Mouse (Mus musculus): Measurements from ENCODE around the gene Usp33. TPM values are rescaled to one million over a fixed set of nuclear protein-coding genes. Genes with fewer than 3 reads are reported as not detected.
"Not testable (repeated sequence)": the region's sequence is repeated elsewhere in the genome, so short reads cannot be mapped to it uniquely, and the experiment has no call there.

The Usp33 gene
- 10 to 100 TPM; 91.9 to 92.1 TPM for total RNA-seq (2021)
- long read RNA-seq, experiment 1, full-length matches to known transcripts = 8 of 13 reads
- long read RNA-seq, experiment 1, partial matches to known transcripts = 3 of 13 reads
- long read RNA-seq, experiment 1, other reads (novel, unspliced or antisense) = 2 of 13 reads
- long read RNA-seq, experiment 2, full-length matches to known transcripts = 18 of 41 reads
- long read RNA-seq, experiment 2, partial matches to known transcripts = 10 of 41 reads
- long read RNA-seq, experiment 2, other reads (novel, unspliced or antisense) = 13 of 41 reads

- DNase-seq (ENCODE audit: low spot score in 2 of 2) = peak; percentile 91 to 93
Measured at GRCm38 (mm10) chr3:152345732-152346632, at the start of gene Usp33. Gene Usp33 (plus strand): TSS chr3:152346478.

DNA sequence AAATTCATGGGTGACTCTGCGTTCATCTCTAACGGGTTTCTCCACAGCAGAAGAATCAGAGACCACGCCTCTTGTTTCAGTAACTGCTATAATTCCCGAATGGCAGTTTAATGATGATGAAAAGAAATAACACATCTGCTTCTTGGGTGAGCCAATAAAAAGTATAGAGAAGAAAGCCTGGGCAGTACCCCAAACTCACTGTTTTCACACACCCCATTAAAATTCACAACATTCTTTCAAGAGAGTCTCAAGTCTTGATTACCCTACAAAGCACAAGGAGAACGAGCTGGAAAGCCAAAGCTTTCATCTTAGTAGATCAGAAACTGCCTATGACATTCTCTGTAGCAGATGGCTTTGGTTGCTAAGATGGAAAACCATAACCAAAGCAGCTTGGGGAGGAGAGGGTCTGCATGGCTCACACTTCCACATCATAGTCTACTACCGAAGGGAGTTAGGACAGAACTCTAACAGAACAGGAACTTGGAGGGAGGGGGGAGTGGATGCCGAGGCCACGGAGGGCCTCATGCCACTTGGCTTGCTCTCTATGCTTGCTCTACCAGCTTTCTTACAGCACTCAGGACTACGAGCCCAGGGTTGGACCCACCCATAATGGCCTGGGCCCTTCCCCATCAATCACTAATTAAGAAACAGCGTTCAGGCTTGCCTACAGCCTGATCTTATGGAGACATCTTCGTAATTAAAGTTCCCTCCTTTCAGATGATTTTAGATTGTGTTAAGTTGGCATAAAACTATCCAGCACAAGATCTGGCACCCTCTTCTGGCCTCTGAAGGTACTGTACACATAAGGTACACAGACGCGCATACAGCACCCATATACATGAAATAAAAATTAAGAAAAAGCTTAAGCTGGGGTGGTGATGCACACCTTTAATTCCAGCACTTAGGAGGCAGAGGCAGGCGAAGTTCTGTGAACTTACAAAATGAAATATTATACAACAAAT, 45.6 kb upstream of the Usp33 start:
- no peak for DNase-seq (ENCODE audit: low spot score in 2 of 2)

GRCm38 (mm10) chr3:152302991-152303390, 43.3 kb upstream of the Usp33 start:
- no peak for DNase-seq (ENCODE audit: low spot score in 2 of 2)

DNA sequence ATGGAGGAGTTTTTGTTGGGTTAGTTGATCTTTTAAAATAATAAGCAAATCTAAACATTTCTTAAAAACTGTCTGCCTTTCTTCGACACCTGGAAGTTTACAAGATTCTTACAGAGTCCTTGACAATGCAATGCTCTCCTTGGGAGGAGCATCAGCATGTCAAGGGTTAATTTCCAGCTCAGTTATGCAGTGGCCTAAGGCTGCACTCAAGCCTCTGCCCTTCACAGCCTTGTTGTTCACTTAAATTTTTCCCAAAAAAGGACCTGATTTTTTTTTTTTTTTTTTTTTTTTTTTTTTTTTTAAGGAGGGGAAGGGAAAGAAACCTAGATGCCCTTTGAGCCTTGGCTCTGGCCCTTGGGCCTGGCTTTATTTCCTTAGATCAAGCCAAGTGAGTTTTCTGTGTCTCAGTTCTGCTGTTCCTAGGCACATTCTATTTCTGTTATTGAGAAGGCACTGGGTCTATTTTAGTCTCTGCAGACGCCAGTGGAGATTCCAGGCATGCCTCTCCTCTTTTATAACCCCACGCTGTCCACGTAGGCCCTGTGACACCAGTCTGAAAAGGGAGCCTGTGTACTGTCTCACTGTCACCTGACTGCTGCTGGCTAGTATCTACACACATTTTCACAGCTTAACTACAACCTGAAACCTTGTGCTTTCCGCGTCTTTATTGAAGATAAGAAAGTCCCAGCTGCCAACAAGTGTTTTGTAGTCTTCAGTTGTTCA, 42.0 kb upstream of the Usp33 start:
- DNase-seq (ENCODE audit: low spot score in 2 of 2) = no peak

DNA sequence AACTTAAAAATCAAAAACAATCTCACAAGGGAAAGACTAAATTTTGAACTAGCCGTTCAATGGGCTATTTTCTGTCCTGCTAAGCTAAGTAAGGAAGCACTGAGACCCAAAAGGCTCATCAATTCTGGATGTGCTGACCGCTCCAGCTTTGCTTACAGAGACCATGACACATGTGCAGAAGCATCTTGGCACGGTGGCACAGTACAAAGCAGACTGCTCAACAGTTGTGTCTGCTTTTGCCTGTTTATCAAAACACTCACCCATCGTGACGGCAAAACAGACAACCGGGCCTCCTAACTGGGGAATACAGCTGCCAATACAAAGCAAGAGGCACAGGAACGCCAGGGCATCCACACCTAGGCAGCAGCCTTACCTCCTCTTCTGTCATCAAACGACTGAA, 41.2 kb upstream of the Usp33 start:
- no peak for DNase-seq (ENCODE audit: low spot score in 2 of 2)

GRCm38 (mm10) chr3:152305971-152306370, 40.3 kb upstream of the Usp33 start:
- no peak for DNase-seq (ENCODE audit: low spot score in 2 of 2)

- no peak for DNase-seq (ENCODE audit: low spot score in 2 of 2)
Measured at GRCm38 (mm10) chr3:152308485-152309249, 37.6 kb upstream of the Usp33 start.

- DNase-seq (ENCODE audit: low spot score in 2 of 2) = no peak
Measured at GRCm38 (mm10) chr3:152309250-152309645, 37.0 kb upstream of the Usp33 start.

DNA sequence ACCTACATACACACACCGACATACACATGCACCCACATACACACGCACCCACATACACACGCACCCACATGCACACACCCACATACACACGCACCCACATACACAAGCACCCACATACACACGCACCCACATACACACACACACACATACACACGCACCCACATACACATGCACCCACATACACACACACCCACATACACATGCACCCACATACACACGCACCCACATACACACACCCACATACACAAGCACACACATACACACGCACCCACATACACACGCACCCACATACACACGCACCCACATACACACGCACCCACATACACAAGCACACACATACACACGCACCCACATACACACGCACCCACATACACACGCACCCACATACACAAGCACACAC, 31.6 kb upstream of the Usp33 start:
- not testable (repeated sequence) for DNase-seq (ENCODE audit: low spot score in 2 of 2)

- DNase-seq (ENCODE audit: low spot score in 2 of 2) = peak; percentile 29 to 68
Measured at GRCm38 (mm10) chr3:152315613-152316012, 30.7 kb upstream of the Usp33 start.

DNA sequence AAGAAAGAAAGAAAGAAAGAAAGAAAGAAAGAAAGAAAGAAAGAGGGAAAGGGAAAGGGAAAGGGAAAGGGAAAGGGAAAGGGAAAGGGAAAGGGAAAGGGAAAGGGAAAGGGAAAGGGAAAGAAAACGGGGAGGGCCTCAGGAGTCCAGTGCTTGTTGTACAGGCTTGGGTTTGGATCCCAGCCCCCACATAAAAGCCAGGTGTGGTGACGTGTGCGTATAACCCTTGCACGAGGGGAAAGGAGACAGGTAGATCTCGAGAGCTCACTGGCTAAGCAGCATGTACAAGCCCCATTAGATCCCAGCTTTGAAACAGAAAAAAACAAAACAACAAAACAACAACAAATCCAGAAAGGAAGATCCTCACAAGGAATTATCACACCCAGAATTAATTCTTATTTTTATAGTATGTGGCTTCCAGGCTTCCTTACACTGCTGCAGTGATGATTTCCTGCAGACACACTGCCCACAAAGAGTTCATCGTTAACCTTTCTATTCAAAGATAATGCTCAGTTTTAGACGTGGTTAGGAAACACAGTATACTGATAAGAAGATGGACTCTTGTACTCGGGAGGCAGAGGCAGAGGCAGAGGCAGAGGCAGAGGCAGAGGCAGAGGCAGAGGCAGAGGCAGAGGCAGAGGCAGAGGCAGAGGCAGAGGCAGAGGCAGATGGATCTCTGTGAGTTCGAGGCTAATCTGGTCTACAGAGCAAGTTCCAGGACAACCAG, 29.7 kb upstream of the Usp33 start:
- DNase-seq (ENCODE audit: low spot score in 2 of 2) = not testable (repeated sequence)

DNA sequence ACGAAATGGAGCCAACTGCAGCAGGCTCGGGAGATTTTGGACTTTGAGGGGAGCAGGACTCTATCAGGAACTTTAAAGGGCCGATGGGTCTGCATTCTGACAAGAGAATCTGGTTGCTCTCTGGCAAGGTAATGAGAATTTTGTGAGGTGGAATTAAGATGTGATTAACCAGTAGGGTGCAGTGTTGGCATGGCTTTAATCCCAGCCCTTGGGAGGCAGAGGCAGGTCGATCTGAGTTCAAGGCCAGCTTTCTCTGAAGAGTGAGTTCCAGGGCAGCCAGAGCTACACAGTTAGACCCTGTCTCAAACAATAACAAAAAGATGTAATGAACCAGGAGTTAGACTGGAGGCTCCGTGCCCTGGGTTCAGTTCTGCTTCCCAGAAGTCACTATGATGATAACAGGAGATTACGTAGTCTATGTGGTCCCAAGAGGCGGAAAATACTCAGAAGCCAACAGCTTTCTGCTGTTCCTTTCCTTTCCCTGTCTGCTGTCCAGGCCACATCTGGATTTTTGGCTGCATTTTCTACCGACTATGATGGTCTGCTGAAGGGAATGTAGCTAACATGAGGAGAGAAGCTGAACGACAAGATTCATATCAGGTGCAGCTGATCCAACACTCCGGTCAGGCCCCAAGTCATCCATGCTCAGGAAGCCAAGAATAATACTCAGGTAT, 25.2 kb upstream of the Usp33 start:
- DNase-seq (ENCODE audit: low spot score in 2 of 2) = no peak

DNA sequence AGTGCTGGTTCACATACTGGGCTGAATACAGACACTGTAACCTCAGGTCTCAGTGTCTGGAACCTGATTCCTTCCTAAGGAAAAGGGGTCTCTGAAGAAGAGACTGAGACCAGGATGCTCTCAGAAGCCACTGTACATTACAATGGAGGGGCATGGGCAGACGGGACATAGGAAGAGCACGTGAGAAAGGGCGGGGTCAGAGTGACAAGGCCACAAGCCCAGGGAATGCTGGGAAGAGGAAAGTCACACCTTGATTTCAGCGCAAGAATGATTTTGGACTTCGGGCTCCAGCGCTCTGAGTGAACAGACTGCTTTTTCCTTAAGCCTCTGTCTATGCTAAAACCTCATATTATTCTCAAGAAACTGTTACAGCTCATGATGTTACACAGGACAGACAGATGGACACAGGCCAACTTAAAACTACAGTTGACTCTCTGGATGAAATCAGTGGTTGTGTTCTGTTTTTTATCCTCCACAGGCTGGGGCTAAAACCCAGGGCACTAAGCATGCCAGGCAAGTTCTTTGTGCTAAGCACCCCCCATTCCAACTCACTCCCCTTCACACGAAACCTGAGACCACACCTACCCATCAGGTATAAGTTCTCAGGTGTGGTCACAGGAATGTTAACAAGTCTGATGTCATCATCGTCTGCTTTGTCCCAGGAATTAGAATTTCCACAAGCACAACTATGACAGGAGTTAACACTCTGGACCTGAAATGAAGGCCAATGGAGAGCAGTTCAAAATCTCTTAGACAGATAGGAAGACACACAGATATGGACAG, 24.3 kb upstream of the Usp33 start:
- no peak for DNase-seq (ENCODE audit: low spot score in 2 of 2)

DNA sequence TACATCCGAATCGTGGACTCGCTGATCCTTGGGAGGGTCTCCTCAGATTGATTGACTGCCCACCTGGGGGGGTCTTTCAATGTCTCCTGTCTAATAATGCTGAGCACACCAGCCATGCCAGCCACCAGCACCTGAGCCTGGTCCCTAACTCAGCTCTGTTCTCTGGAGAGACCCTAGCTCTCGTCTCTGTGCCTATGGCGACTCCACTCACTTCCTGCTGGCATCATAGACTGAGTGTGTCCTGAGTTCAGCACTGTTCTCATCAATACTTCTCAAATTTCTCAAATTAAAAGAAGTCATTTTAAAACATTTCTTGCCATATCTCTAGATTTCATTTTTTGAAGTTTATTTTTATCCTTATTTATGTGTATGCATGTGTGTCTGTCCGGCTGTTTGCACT, 14.2 kb upstream of the Usp33 start:
- no peak for DNase-seq (ENCODE audit: low spot score in 2 of 2)

- DNase-seq (ENCODE audit: low spot score in 2 of 2) = no peak
Measured at GRCm38 (mm10) chr3:152332545-152333300, 13.6 kb upstream of the Usp33 start.

DNA sequence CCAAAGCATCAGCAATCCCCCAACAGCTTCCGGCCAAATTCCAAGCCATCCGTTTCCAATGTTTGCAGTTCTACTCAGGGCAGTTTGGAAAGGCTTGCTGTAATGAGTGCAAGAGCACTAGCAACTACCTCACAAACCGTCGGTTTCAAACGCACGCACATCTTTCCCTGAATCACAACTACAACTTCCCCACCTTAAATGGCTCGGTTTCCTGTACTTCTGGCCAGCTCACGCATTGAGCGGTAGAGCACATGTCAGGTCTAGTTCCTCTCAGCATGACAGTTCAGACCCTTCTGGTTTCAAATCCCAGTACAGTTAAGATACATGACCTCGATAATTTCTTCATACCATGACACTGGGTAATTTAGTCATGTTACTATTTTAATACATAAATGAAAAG, 12.6 kb upstream of the Usp33 start:
- no peak for DNase-seq (ENCODE audit: low spot score in 2 of 2)

DNA sequence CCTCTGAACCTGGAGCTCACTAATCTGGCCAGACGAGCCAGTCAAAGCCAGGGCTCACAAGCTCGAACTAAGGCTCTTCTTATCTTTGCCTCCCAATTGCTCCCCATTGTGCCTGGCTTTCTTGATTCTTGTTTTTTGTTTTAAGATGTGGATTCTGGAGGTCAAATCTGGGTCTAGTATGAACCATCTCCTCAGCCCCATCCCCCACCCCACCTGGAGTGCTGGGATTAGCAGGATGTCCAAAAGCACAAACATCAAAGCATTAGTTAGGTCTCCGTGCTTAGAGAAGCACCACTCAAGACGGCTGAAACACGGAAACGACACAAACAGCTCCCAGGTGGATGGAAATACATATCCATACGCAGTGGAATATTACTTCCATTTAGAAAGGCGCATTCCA, 10.2 kb upstream of the Usp33 start:
- DNase-seq (ENCODE audit: low spot score in 2 of 2) = no peak
